Mouse (Mus musculus) kidney, postnatal 0 days (tissue): Measurements from ENCODE around the gene Chpf. TPM values are rescaled to one million over a fixed set of nuclear protein-coding genes. Genes with fewer than 3 reads are reported as not detected.

Source experiments
- ATAC-seq: fragments of 200-750 bp; cut with Nextera tagmentation; replicated peaks from 2 replicates; pipeline ENCODE4 v1.8.0; 2017; ENCODE audit warnings: low read depth, moderate number of reproducible peaks, moderate TSS enrichment, moderate library complexity; ENCODE audit not compliant: low FRiP score
- DNase-seq: peaks from one replicate; pipeline ENCODE4 v3.0.0-alpha.2; 2016; ENCODE audit warnings: low spot score
- H3K27ac ChIP-seq: fragments of 300-500 bp; sonication (generic); 2 replicates; pipeline ENCODE4 v1.5.1; 2014; ENCODE audit warnings: mild to moderate bottlenecking
- H3K27me3 ChIP-seq: fragments of 300-500 bp; sonication (generic); 2 replicates; pipeline ENCODE4 v1.6.1; 2014; ENCODE audit warnings: low read length, mixed read lengths; ENCODE audit not compliant: insufficient read depth
- H3K36me3 ChIP-seq: fragments of 300-500 bp; sonication (generic); 2 replicates; pipeline ENCODE4 v1.6.1; 2014; ENCODE audit warnings: low read length, mixed read lengths; ENCODE audit not compliant: insufficient read depth
- H3K4me1 ChIP-seq: fragments of 300-500 bp; sonication (generic); replicated peaks from 2 replicates; pipeline ENCODE4 v1.6.1; 2014; ENCODE audit warnings: antibody characterized with exemption, low read length, mixed read lengths; ENCODE audit not compliant: insufficient read depth
- H3K4me2 ChIP-seq: fragments of 300-500 bp; sonication (generic); 2 replicates; pipeline ENCODE4 v1.6.1; 2014; ENCODE audit warnings: mild to moderate bottlenecking, low read length, moderate library complexity, mixed read lengths
- H3K4me3 ChIP-seq: fragments of 300-500 bp; sonication (generic); replicated peaks from 2 replicates; pipeline ENCODE4 v1.5.1; 2014; ENCODE audit warnings: low read depth, low read length
- H3K9ac ChIP-seq: fragments of 300-500 bp; sonication (generic); 2 replicates; pipeline ENCODE4 v1.6.1; 2014; ENCODE audit warnings: low read depth, low read length
- H3K9me3 ChIP-seq: fragments of 300-500 bp; sonication (generic); replicated peaks from 2 replicates; pipeline ENCODE4 v1.6.1; 2016; ENCODE audit warnings: low read length, inconsistent platforms, mixed read lengths
- CTCF ChIP-seq: IDR thresholded peaks from 2 replicates; pipeline ENCODE4 v1.5.1; 2016; ENCODE audit warnings: antibody characterized with exemption, low read depth, mild to moderate bottlenecking, moderate library complexity
- WGBS: fragments of 180-500 bp; shearing (Covaris S2); extraction: QIAGEN DNeasy Blood & Tissue Kit; methylation state at CpG from one replicate; pipeline ENCODE4 v1.1.7; 2014; 5-methylcytosine and 5-hydroxymethylcytosine counted together
- polyA plus RNA-seq: library from polyadenylated mRNA; unstranded; fragments of >200 nt; fragmentation: Nextera tagmentation; extraction: Ambion mirVana; gene quantifications from 2 replicates; pipeline ENCODE4 v1.2.1, GENCODE M21; 2015

Gene Chpf
- polyA plus RNA-seq, 1 experiment from 2014 or later, result 38.3 TPM

- Histone ChIP-seq H3K4me2 (no peak overlapping the region), H3K36me3 (peaks cover 38% of the 10 kb centered on the region; the same call in 1 of the 2 replicates), H3K9me3 (no peaks in the 10 kb centered on the region), H3K27me3 (no peaks in the 10 kb centered on the region), H3K9ac (no peak overlapping the region), H3K4me1 (peaks cover 6% of the 10 kb centered on the region; the same call in 1 of the 2 replicates), H3K27ac (no peak overlapping the region), H3K4me3 (no peak overlapping the region)
- no peak for TF ChIP-seq CTCF
- WGBS, result 96% methylated on average over 9 of the region's 9 CpGs
- no peak for DNase-seq
- ATAC-seq, result no peak
Measured at GRCm38 (mm10) chr1:75501905-75502304, 22.8 kb upstream of the Chpf start.

- no peak for DNase-seq
- Histone ChIP-seq H3K27me3 (no peaks in the 10 kb centered on the region), H3K9me3 (no peaks in the 10 kb centered on the region), H3K36me3 (peaks cover 48% of the 10 kb centered on the region; the same call in 1 of the 2 replicates), H3K4me3 (no peak overlapping the region), H3K4me2 (no peak overlapping the region), H3K9ac (no peak overlapping the region), H3K4me1 (0 out of 2 replicates have a peak, but pooled peaks cover 4% of the 10 kb centered on the region), H3K27ac (no peak overlapping the region)
- WGBS, result 87% methylated on average over 7 of the region's 7 CpGs
- no peak for ATAC-seq
- peak; percentile 53 for TF ChIP-seq CTCF
Measured at GRCm38 (mm10) chr1:75499441-75499840, 20.3 kb upstream of the Chpf start.

- H3K9ac ChIP-seq, result no peak overlapping the region
- no peaks in the 10 kb centered on the region for H3K27me3 ChIP-seq
- 84% methylated on average over 4 of the region's 4 CpGs for WGBS
- H3K27ac ChIP-seq, result no peak overlapping the region
- no peak overlapping the region for H3K4me2 ChIP-seq
- H3K4me3 ChIP-seq, result no peak overlapping the region
- DNase-seq (no peak), ATAC-seq (no peak)
- H3K4me1 ChIP-seq, result 0 out of 2 replicates have a peak, but pooled peaks cover 4% of the 10 kb centered on the region
- H3K9me3 ChIP-seq, result no peaks in the 10 kb centered on the region
- H3K36me3 ChIP-seq, result peaks cover 48% of the 10 kb centered on the region; the same call in 1 of the 2 replicates
- no peak for TF ChIP-seq CTCF
Measured at GRCm38 (mm10) chr1:75498897-75499296, 19.8 kb upstream of the Chpf start.

GRCm38 (mm10) chr1:75494878-75495548 is 15.9 kb upstream of the Chpf start:
- ATAC-seq (0 out of 2 replicates have a peak, but pooled peaks have one; percentile 21), DNase-seq (peak; percentile 84)
- Histone ChIP-seq H3K4me3 (no peak overlapping the region), H3K9me3 (no peaks in the 10 kb centered on the region), H3K27ac (no peak overlapping the region), H3K9ac (no peak overlapping the region), H3K36me3 (peaks cover 41% of the 10 kb centered on the region; the same call in 1 of the 2 replicates), H3K27me3 (no peaks in the 10 kb centered on the region), H3K4me1 (0 out of 2 replicates have a peak, but pooled peaks cover 4% of the 10 kb centered on the region), H3K4me2 (no peak overlapping the region)
- peak; percentile 81 for TF ChIP-seq CTCF
- WGBS, result 32% methylated on average over 12 of the region's 12 CpGs

- H3K4me2 ChIP-seq, result no peak overlapping the region
- ATAC-seq (no peak), DNase-seq (no peak)
- H3K36me3 ChIP-seq, result peaks cover 24% of the 10 kb centered on the region; the same call in 1 of the 2 replicates
- no peak for TF ChIP-seq CTCF
- no peak overlapping the region for H3K4me3 ChIP-seq
- 71% methylated on average over 24 of the region's 24 CpGs for WGBS
- peaks cover 5% of the 10 kb centered on the region; the same call in 1 of the 2 replicates for H3K27me3 ChIP-seq
- H3K9ac ChIP-seq, result no peak overlapping the region
- peaks cover 9% of the 10 kb centered on the region; the same call in 1 of the 2 replicates for H3K4me1 ChIP-seq
- no peaks in the 10 kb centered on the region for H3K9me3 ChIP-seq
- H3K27ac ChIP-seq, result no peak overlapping the region
Measured at GRCm38 (mm10) chr1:75492579-75493170, 13.6 kb upstream of the Chpf start.

GRCm38 (mm10) chr1:75490785-75491551 is 11.9 kb upstream of the Chpf start:
- H3K9ac ChIP-seq, result no peak overlapping the region
- H3K4me2 ChIP-seq, result no peak overlapping the region
- H3K27me3 ChIP-seq, result peaks cover 17% of the 10 kb centered on the region
- peaks cover 10% of the 10 kb centered on the region; the same call in 1 of the 2 replicates for H3K36me3 ChIP-seq
- no peak for TF ChIP-seq CTCF
- no peak for ATAC-seq
- DNase-seq, result no peak
- H3K9me3 ChIP-seq, result no peaks in the 10 kb centered on the region
- H3K27ac ChIP-seq, result no peak overlapping the region
- 88% methylated on average over 34 of the region's 34 CpGs for WGBS
- H3K4me1 ChIP-seq, result peaks cover 14% of the 10 kb centered on the region
- H3K4me3 ChIP-seq, result no peak overlapping the region
